Mouse (Mus musculus) left cerebral cortex, postnatal 4 days (tissue): ENCODE results near the gene Gse1. TPM values are rescaled to one million over a fixed set of nuclear protein-coding genes. Genes with fewer than 3 reads are reported as not detected.

Experiments
- DNase-seq: peaks from one replicate; pipeline ENCODE4 v3.0.0-alpha.2; 2022
- intact Hi-C: fragments of 180-260 bp; cut with DNase I; formaldehyde crosslinking; loops from one replicate; pipeline ENCODE4 v1.15.1; 2025
- total RNA-seq, 2 experiments: library from RNA; stranded (reverse); gene quantifications; 2 replicates each; pipeline ENCODE4 v1.2.3; 2021

Gse1 gene
- total RNA-seq, 2 experiments from 2014 or later = 57.4 to 59.3 TPM

DNA sequence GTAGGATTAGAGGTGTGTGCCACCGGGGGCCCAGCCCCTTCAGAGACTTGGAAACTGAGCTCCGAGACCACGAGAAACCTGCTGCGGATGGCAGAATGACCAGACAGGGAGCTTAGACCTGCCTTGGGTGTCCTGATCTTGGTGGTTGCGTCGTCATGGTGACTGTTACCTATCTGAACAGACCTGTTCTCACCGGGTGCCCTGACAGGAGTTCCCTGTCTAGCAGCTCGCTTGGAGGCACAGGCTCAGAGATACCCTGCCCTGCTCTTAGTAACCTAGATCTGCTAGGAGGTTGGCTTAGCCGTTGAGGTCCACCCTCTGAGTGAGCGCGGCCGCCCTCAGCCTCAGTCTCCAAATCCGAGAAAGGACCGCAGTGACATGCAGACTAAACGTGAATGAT, 292.0 kb downstream of the Gse1 start:
- intact Hi-C loops = no loop called here
- DNase-seq = no peak

DNA sequence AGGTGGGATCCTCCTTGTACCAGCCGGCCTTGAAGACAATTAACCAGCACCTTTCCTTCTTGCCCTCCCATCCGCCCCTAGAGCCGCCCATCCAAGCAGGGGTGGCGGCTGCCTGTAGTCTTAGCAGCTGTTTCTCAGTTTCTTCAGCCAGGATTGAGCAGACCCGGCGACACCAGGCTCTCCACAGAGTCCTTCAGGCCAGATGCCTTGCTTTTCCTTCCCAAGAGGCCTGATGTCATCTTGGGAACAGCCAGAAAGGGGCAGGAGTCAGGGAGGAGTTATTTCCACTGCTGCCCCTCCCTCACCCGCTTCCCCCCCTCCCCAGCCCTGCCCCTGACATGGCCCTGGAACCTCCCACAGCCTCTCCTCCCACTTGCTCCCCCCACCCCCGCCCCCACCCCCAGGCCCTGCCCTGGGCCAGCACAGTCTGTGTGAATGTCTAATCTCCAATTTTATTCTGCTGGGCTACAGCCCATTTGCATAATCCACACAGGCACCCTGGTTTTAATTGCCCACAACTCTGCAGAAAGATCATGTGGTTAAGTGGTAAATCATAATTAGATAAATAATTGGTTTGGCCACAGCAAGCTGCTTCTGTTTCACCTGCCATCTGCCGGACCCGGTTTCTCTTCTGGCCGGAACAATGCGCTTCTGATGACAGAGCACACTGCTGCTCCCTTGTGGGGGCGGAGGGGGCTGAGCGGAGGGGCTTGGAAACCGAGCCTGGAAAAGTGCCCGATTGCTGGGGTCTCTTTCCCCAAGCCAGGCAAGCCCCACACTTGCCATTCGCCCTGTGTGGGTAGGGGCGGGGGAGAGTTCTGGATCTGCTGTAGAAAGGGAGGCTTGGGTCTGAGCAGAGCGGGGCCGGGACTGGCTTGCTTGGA, 292.7 kb downstream of the Gse1 start:
- intact Hi-C loops = no loop called here
- peak; percentile 98 for DNase-seq

GRCm38 (mm10) chr8:120521591-120521965, 293.3 kb downstream of the Gse1 start:
- DNase-seq = no peak
- intact Hi-C loops = no loop called here

DNA sequence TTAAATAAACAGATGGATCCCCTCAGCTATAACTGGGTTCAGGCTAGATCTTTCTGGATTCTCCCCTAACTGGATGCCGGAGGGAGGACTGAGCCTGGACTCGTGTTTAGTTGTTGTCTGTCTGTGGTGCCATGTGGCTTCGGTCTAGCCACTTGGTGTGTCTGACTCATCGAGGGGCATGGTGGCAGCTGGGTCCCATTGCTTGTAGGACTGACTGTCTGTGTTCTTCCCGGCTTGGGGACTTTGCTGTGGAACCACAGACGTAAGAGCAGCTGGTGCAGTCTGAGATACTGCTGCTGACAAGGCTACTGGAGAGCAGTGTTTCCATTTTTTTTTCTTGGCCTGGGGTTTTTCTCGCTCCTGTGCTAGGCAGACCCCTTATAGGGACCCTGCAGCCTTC, 295.4 kb downstream of the Gse1 start:
- intact Hi-C loops = no loop called here
- no peak for DNase-seq

DNA sequence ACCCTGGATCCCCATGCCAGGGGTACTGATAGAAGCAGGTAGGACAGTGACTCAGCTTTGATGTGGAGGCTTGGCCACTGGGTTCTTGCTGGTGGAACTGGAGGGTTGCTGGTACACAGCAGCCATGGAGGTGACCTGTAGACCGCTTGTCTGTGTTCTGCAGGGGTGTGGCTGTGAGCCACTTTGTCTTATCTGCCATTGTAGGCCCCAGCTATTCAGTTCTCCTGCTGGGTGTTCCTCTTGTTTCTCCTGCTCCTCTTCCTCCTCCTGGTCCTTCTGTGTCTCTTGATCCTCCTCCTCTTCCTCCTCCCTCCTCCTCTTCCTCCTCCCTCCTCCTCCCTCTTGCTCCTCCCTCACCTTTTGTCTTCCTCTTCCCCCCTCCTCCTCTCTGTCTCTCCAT, 296.9 kb downstream of the Gse1 start:
- intact Hi-C loops = no loop called here
- no peak for DNase-seq

DNA sequence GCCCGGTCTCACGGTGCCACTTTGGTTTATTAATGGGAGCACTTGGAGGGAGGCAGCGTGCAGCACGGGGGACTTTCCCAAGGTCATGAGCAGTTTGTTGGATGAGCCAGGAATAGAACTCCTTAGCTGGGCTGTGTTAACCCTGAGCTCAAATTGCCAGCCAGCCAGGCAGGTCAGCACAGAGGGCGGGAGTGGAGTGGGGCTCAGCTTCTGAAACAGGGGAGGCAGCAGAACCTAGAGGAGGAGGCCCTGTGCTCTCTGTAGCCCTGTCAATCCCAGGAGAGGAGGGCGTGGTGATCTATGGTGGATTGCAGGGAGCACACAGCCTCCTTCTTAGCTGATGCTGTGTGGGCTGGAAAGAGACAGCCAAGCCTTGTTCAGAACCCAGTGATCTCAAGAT, 297.6 kb downstream of the Gse1 start:
- intact Hi-C loops = no loop called here
- DNase-seq = no peak

- intact Hi-C loops = no loop called here
- no peak for DNase-seq
These were observed 298.3 kb downstream of the Gse1 start for GRCm38 (mm10) chr8:120526577-120526976.

- intact Hi-C loops = no loop called here
- DNase-seq = no peak
These were observed 300.1 kb downstream of the Gse1 start for GRCm38 (mm10) chr8:120528332-120528731.

- DNase-seq = no peak
- intact Hi-C loops = no loop called here
These were observed 301.0 kb downstream of the Gse1 start for GRCm38 (mm10) chr8:120529226-120529625.

DNA sequence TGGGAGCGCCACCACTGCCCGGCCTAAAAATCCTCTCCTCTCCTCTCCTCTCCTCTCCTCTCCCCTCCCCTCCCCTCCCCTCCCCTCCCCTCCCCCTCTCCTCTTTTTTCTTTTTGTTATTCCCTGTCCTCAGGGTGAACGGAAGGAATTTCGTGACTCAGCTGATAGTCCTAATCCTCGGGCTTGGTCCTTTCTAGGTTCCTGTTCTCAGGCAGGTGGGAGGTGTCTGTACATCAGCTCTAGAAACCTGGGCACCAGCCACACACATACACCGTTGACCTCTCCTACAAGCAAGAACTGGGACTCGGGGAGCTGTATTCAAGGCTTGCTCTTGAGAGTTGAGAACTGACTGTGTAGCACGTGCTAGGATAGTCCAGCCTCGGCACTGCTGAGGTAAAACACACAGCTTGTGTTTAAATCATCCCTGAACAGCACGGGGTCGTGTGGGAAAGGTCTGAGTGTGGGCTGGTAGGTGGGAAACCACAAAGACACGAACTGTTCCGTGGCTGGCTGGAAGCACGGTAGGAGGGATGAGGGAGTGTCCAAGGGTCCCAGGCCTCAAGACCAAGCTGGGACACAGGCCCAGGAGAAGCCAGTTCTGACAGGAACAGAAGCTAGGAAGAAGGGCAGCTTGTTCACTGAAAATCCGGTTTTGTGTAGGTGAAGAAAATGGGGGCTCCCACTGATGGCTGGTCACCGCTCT, 302.8 kb downstream of the Gse1 start:
- no peak for DNase-seq
- intact Hi-C loops = loop anchor here (10.0 kb wide), 1 partner anchor 246 kb away; no protein-coding TSS in a partner anchor

GRCm38 (mm10) chr8:120531775-120532516, 303.7 kb downstream of the Gse1 start:
- intact Hi-C loops = loop anchor here (10.0 kb wide), 1 partner anchor 247 kb away; no protein-coding TSS in a partner anchor
- DNase-seq = peak; percentile 56

GRCm38 (mm10) chr8:120532517-120533215, 304.4 kb downstream of the Gse1 start:
- intact Hi-C loops = loop anchor here (10.0 kb wide), 1 partner anchor 248 kb away; no protein-coding TSS in a partner anchor
- no peak for DNase-seq

GRCm38 (mm10) chr8:120533380-120533779, 305.1 kb downstream of the Gse1 start:
- no peak for DNase-seq
- intact Hi-C loops = loop anchor here (10.0 kb wide), 1 partner anchor 249 kb away; no protein-coding TSS in a partner anchor

DNA sequence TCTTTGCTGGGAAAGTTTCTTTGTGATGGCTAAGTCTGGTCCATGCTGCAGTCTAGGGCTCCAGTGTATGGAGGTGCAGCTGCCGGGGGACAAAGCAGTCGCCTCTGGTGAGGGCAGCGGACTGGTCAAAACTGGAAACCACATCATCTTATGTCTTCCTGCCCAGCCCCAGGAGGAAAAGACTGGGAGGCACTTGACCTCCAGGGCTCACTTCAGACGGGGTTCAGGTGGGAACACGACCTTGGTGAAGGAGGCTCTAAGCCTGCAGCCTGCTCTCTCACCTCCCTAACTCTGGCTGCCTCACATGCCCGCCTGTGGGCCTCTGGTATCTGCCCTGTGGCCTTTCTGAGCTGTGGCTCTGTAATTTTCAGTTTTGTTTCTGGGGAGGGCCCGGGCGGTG, 305.8 kb downstream of the Gse1 start:
- DNase-seq = no peak
- intact Hi-C loops = loop anchor here (10.0 kb wide), 1 partner anchor 249 kb away; no protein-coding TSS in a partner anchor

DNA sequence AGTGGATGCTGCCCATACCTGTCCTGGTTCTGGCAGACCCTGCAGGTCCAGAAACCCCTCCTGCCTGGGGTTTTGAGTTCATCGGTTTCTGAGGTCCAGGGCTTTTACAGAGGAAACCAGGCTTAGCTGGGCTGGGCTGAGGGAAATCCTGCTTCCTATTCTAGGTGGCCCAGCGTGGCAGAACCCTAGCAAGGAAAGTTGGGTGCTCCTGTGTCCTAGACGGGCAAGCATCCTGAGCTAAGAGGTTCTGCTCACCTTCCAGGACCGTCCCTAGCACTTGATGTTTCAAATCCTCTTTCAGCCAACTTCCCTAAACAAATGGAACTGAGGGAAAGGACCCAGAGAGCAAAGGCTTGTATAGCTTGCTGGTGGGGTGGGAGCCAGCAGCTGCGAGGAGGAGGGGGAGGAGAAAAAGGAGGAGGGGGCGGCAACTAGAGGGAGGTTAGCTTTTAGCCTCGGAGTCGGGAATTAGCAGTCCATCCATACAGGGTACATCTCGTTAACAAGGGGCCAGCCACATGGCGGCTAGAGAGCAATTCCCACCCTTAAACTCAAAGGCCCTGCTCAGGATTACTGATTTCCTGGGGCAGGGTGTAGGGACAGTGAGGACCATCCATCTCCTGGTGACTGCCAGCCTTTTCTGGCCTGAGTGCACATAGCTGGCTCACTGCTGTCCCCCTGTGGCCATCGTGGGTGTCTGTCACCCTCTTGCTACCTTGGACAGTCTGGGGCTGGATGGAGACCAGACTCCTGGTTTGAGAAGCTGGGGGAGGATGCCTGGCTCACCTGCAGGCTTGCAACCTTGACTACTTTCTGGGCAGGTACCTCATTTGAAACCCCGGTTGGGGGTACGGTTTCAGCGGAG, 306.5 kb downstream of the Gse1 start:
- intact Hi-C loops = loop anchor here (5.0 to 10.0 kb wide), 2 partner anchors 232 to 250 kb away; no protein-coding TSS in a partner anchor

DNA sequence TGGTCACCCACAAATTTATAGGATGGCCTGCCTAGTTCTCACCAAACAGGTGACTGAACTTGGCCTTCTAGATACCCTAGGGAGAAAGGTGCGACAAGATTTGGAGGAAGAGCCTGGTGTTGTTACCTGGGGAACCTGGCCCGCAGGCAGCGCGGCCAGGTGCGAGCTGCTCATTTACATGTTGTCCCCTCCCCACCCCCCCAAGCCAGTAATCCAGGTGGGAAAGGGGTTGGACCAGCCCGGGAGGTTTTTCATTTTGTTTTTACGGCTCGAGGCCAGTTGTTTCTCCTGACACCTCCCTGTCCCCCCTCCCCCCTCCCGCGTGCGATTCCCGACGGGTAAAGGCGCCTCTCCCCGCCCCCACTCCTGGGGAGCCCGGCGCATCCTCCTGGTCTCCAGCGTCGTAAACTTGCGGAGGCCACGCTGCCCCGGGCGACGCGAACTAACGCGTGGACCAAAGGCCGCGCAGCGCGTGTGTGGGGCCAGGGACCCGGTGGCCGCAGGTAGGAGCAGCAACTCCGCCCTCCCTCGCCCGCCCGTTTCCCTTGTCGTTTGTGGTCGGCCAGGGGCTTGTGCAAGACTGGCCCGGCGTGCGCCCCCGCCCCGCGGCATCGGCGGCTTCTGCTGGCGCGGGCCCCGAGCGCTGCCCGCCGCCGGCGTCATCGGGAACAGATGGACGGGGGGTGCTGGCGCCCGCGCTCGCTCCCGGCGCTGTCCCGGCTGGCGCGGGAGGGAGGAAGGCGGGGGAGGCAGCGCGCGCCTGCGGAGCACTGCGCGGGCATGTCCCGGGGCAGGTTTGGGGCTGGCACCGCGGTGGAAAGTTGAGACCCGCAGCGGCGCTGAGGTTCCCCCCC, 307.4 kb downstream of the Gse1 start:
- peak; percentile 89 for DNase-seq
- intact Hi-C loops = loop anchor here (5.0 to 10.0 kb wide), 2 partner anchors 233 to 251 kb away; no protein-coding TSS in a partner anchor

More for the DNA sequence above, 306.5 kb downstream of the Gse1 start:
- DNase-seq = peak; percentile 92

DNA sequence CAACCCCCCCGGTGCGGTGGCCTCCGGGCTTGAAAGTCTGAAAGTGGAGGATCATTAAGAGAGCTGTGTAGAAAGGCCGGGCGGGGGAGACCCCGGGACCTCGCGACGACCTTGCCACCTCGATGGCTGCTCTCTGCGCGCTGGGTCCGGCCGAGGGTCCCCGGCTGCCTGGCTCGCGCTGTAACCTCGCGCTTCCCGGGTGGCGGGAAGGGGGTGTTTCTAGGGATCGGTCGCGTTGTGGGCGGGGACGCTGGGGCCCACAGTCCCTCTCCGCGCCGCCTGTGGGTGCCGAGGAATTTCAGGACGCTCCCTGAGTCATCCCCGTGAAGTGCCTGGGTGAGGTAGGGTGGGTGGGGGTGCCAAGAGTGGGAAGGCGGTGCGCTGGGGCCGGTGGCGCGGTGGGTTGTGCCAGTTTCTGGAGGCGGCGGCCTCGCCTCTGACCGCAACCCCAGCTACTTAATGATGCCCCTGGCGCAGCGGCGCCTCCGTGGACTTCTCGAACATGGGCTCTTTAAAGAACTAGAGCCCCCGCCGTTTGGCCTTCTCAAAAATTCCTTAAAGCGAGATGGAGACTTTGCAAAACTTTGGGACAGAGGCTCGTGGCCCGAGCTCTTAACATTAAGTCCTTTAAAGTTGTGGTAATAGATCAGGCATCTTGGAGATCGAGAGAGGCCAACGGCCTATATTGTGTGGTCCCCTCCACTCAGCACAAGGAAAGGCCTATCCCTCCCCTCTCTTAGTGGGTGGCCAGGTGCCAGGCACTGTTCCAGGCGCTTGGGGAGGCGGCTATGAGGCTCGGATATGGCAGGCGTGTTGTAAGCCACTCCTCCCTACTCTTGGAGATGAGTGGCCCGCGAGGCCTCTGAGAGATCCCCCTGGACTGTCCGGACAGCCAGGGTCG, 308.3 kb downstream of the Gse1 start:
- DNase-seq = peak; percentile 85
- intact Hi-C loops = loop anchor here (5.0 to 10.0 kb wide), 2 partner anchors 234 to 252 kb away; no protein-coding TSS in a partner anchor
